Mouse (Mus musculus) lung, embryonic 16.5 days (tissue): ENCODE data around the gene Nav2. TPM values are rescaled to one million over a fixed set of nuclear protein-coding genes. Genes with fewer than 3 reads are reported as not detected.

ENCODE experiments used
- ATAC-seq: fragments of 200-750 bp; cut with Nextera tagmentation; 2 replicates; pipeline ENCODE4 v1.8.0; 2017; ENCODE audit warnings: low read depth, mild to moderate bottlenecking, moderate library complexity
- H3K27ac ChIP-seq: fragments of 300-500 bp; sonication (generic); 2 replicates; pipeline ENCODE4 v1.5.1; 2014; ENCODE audit warnings: mild to moderate bottlenecking, control low read depth, low read length
- H3K27me3 ChIP-seq: fragments of 300-500 bp; sonication (generic); 2 replicates; pipeline ENCODE4 v1.6.1; 2014; ENCODE audit warnings: low read depth, low read length, mixed read lengths; ENCODE audit not compliant: control insufficient read depth, insufficient read depth
- H3K36me3 ChIP-seq: fragments of 300-500 bp; sonication (generic); 2 replicates; pipeline ENCODE4 v1.6.1; 2014; ENCODE audit warnings: low read length; ENCODE audit not compliant: control insufficient read depth, insufficient read depth
- H3K4me1 ChIP-seq: fragments of 300-500 bp; sonication (generic); replicated peaks from 2 replicates; pipeline ENCODE4 v1.6.1; 2014; ENCODE audit warnings: low read length, mixed read lengths; ENCODE audit not compliant: control insufficient read depth, insufficient read depth
- H3K4me2 ChIP-seq: fragments of 300-500 bp; sonication (generic); 2 replicates; pipeline ENCODE4 v1.6.1; 2014; ENCODE audit warnings: low read depth, low read length, control low read depth
- H3K4me3 ChIP-seq: fragments of 300-500 bp; sonication (generic); 2 replicates; pipeline ENCODE4 v1.5.1; 2014; ENCODE audit warnings: mild to moderate bottlenecking, low read length, control low read depth
- H3K9ac ChIP-seq: fragments of 300-500 bp; sonication (generic); 2 replicates; pipeline ENCODE4 v1.6.1; 2014; ENCODE audit warnings: low read length, control low read depth
- H3K9me3 ChIP-seq: fragments of 300-500 bp; sonication (generic); 2 replicates; pipeline ENCODE4 v1.6.1; 2016; ENCODE audit warnings: low read length; ENCODE audit not compliant: control insufficient read depth
- WGBS: fragments of 180-500 bp; shearing (Covaris S2); extraction: QIAGEN DNeasy Blood & Tissue Kit; methylation state at CpG from one replicate; pipeline ENCODE4 v1.1.7; 2014; 5-methylcytosine and 5-hydroxymethylcytosine counted together
- polyA plus RNA-seq: library from polyadenylated mRNA; unstranded; fragments of >200 nt; fragmentation: Nextera tagmentation; extraction: Ambion mirVana; gene quantifications from 2 replicates; pipeline ENCODE4 v1.2.1, GENCODE M21; 2015

The Nav2 gene
- polyA plus RNA-seq, 1 experiment from 2014 or later = 27.3 TPM

DNA sequence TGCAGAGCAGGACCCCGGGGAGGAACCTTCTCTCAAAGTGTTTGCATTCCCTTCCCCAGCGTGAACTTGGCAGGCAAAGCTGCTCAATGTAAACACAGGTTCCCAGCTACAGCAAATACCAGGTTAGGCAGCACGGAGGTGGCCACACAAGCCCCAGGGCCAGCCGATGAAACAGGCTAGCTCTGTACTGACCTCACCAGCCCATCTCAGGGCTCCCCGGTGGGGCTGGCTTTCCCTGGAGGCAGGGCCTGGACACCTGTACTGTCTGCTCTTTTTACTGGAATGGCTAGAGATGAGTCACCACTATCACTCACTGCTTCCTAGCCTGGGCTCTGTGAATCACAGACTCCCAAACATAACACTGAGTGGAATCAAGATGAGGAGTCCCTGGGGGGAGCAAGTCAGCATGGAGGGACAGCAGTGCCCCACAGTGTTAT, 287.2 kb downstream of the Nav2 start:
- H3K4me1 ChIP-seq = peaks cover 16% of the 10 kb centered on the region
- no peak overlapping the region for H3K4me2 ChIP-seq
- ATAC-seq = peak; percentile 92
- H3K9me3 ChIP-seq = no peaks in the 10 kb centered on the region
- no peak overlapping the region for H3K4me3 ChIP-seq
- 8% methylated on average over 5 of the region's 5 CpGs for WGBS
- H3K9ac ChIP-seq = peak overlapping the region; percentile 34; the same call in 1 of the 2 replicates
- no peaks in the 10 kb centered on the region for H3K27me3 ChIP-seq
- H3K36me3 ChIP-seq = no peaks in the 10 kb centered on the region
- peak overlapping the region; percentile 94 for H3K27ac ChIP-seq

GRCm38 (mm10) chr7:49199366-49199765, 290.9 kb downstream of the Nav2 start:
- H3K4me1 ChIP-seq = peaks cover 13% of the 10 kb centered on the region
- no peaks in the 10 kb centered on the region for H3K36me3 ChIP-seq
- no peaks in the 10 kb centered on the region for H3K9me3 ChIP-seq
- no peak for ATAC-seq
- H3K27ac ChIP-seq = no peak overlapping the region
- WGBS = 37% methylated on average over 6 of the region's 6 CpGs
- no peak overlapping the region for H3K4me3 ChIP-seq
- H3K4me2 ChIP-seq = no peak overlapping the region
- H3K27me3 ChIP-seq = no peaks in the 10 kb centered on the region
- H3K9ac ChIP-seq = no peak overlapping the region

- H3K4me3 ChIP-seq = no peak overlapping the region
- H3K9ac ChIP-seq = no peak overlapping the region
- H3K36me3 ChIP-seq = no peaks in the 10 kb centered on the region
- H3K27ac ChIP-seq = no peak overlapping the region
- H3K4me1 ChIP-seq = peaks cover 6% of the 10 kb centered on the region
- no peak overlapping the region for H3K4me2 ChIP-seq
- H3K27me3 ChIP-seq = no peaks in the 10 kb centered on the region
- H3K9me3 ChIP-seq = no peaks in the 10 kb centered on the region
- no peak for ATAC-seq
- WGBS = 85% methylated on average over 6 of the region's 6 CpGs
These were observed 291.8 kb downstream of the Nav2 start for GRCm38 (mm10) chr7:49200270-49200669.

- no peak for ATAC-seq
- H3K36me3 ChIP-seq = no peaks in the 10 kb centered on the region
- peaks cover 4% of the 10 kb centered on the region; the same call in 1 of the 2 replicates for H3K4me1 ChIP-seq
- 47% methylated on average over 4 of the region's 4 CpGs for WGBS
- H3K9me3 ChIP-seq = no peaks in the 10 kb centered on the region
- H3K4me3 ChIP-seq = no peak overlapping the region
- no peaks in the 10 kb centered on the region for H3K27me3 ChIP-seq
- no peak overlapping the region for H3K4me2 ChIP-seq
- no peak overlapping the region for H3K27ac ChIP-seq
- no peak overlapping the region for H3K9ac ChIP-seq
These were observed 294.5 kb downstream of the Nav2 start for GRCm38 (mm10) chr7:49202971-49203370.

- Histone ChIP-seq H3K9ac (no peak overlapping the region), H3K9me3 (no peaks in the 10 kb centered on the region), H3K4me3 (no peak overlapping the region), H3K4me1 (peaks cover 4% of the 10 kb centered on the region; the same call in 1 of the 2 replicates), H3K4me2 (no peak overlapping the region), H3K36me3 (no peaks in the 10 kb centered on the region), H3K27me3 (no peaks in the 10 kb centered on the region), H3K27ac (no peak overlapping the region)
- 88% methylated on average over 3 of the region's 3 CpGs for WGBS
- ATAC-seq = no peak
These were observed 296.3 kb downstream of the Nav2 start for GRCm38 (mm10) chr7:49204856-49205255.

DNA sequence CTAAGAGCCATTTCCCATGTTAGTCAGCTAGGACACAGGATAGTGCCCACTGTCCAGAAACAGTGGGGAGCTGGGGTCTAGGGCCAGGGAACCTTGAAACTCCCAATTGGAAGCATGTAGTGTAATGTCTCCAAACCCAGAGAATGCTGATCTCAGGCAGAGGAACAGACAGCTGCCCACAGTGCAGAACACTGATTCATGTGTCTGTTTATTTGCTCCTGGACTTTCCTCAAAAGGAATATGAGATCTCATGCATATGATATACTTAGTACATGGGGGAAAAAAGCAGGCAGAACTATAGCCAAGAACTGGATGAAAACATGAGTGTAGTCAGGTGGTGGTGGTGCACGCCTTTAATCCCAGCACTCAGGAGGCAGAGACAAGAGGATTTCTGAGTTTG, 297.0 kb downstream of the Nav2 start:
- no peak overlapping the region for H3K9ac ChIP-seq
- ATAC-seq = no peak
- no peaks in the 10 kb centered on the region for H3K27me3 ChIP-seq
- H3K4me1 ChIP-seq = peaks cover 4% of the 10 kb centered on the region; the same call in 1 of the 2 replicates
- no peak overlapping the region for H3K27ac ChIP-seq
- 81% methylated on average over 1 of the region's 1 CpGs for WGBS
- H3K36me3 ChIP-seq = no peaks in the 10 kb centered on the region
- H3K4me2 ChIP-seq = no peak overlapping the region
- H3K9me3 ChIP-seq = no peaks in the 10 kb centered on the region
- no peak overlapping the region for H3K4me3 ChIP-seq

- Histone ChIP-seq H3K9ac (no peak overlapping the region), H3K4me2 (no peak overlapping the region), H3K27me3 (no peaks in the 10 kb centered on the region), H3K36me3 (no peaks in the 10 kb centered on the region), H3K9me3 (no peaks in the 10 kb centered on the region), H3K4me3 (no peak overlapping the region), H3K4me1 (peaks cover 4% of the 10 kb centered on the region; the same call in 1 of the 2 replicates), H3K27ac (no peak overlapping the region)
- WGBS = 39% methylated on average over 5 of the region's 5 CpGs
- 0 out of 2 replicates have a peak, but pooled peaks have one; percentile 17 for ATAC-seq
These were observed 298.5 kb downstream of the Nav2 start for GRCm38 (mm10) chr7:49206775-49207676.

- H3K27ac ChIP-seq = no peak overlapping the region
These were observed 301.0 kb downstream of the Nav2 start for GRCm38 (mm10) chr7:49209526-49209925.

GRCm38 (mm10) chr7:49210721-49211120, 302.2 kb downstream of the Nav2 start:
- WGBS = 84% methylated on average over 8 of the region's 8 CpGs
- no peak overlapping the region for H3K9ac ChIP-seq
- H3K36me3 ChIP-seq = no peaks in the 10 kb centered on the region
- no peak overlapping the region for H3K4me3 ChIP-seq
- H3K9me3 ChIP-seq = no peaks in the 10 kb centered on the region
- H3K27me3 ChIP-seq = no peaks in the 10 kb centered on the region
- ATAC-seq = no peak
- no peak overlapping the region for H3K27ac ChIP-seq
- peaks cover 4% of the 10 kb centered on the region; the same call in 1 of the 2 replicates for H3K4me1 ChIP-seq
- H3K4me2 ChIP-seq = no peak overlapping the region

More at GRCm38 (mm10) chr7:49209526-49209925, 301.0 kb downstream of the Nav2 start:
- Histone ChIP-seq H3K36me3 (no peaks in the 10 kb centered on the region), H3K9me3 (no peaks in the 10 kb centered on the region), H3K4me2 (no peak overlapping the region), H3K4me1 (peaks cover 4% of the 10 kb centered on the region; the same call in 1 of the 2 replicates), H3K27me3 (no peaks in the 10 kb centered on the region), H3K4me3 (no peak overlapping the region), H3K9ac (no peak overlapping the region)
- no peak for ATAC-seq
- WGBS = 75% methylated on average over 7 of the region's 7 CpGs
